Mouse (Mus musculus) kidney, postnatal 0 days (tissue): Measurements from ENCODE around the gene Rabl6. TPM values are rescaled to one million over a fixed set of nuclear protein-coding genes. Genes with fewer than 3 reads are reported as not detected.

ENCODE experiments used
- ATAC-seq: fragments of 200-750 bp; cut with Nextera tagmentation; replicated peaks from 2 replicates; pipeline ENCODE4 v1.8.0; 2017; ENCODE audit warnings: low read depth, moderate number of reproducible peaks, moderate TSS enrichment, moderate library complexity; ENCODE audit not compliant: low FRiP score
- DNase-seq: peaks from one replicate; pipeline ENCODE4 v3.0.0-alpha.2; 2016; ENCODE audit warnings: low spot score
- H3K27ac ChIP-seq: fragments of 300-500 bp; sonication (generic); 2 replicates; pipeline ENCODE4 v1.5.1; 2014; ENCODE audit warnings: mild to moderate bottlenecking
- H3K27me3 ChIP-seq: fragments of 300-500 bp; sonication (generic); 2 replicates; pipeline ENCODE4 v1.6.1; 2014; ENCODE audit warnings: low read length, mixed read lengths; ENCODE audit not compliant: insufficient read depth
- H3K36me3 ChIP-seq: fragments of 300-500 bp; sonication (generic); 2 replicates; pipeline ENCODE4 v1.6.1; 2014; ENCODE audit warnings: low read length, mixed read lengths; ENCODE audit not compliant: insufficient read depth
- H3K4me1 ChIP-seq: fragments of 300-500 bp; sonication (generic); replicated peaks from 2 replicates; pipeline ENCODE4 v1.6.1; 2014; ENCODE audit warnings: antibody characterized with exemption, low read length, mixed read lengths; ENCODE audit not compliant: insufficient read depth
- H3K4me2 ChIP-seq: fragments of 300-500 bp; sonication (generic); 2 replicates; pipeline ENCODE4 v1.6.1; 2014; ENCODE audit warnings: mild to moderate bottlenecking, low read length, moderate library complexity, mixed read lengths
- H3K4me3 ChIP-seq: fragments of 300-500 bp; sonication (generic); replicated peaks from 2 replicates; pipeline ENCODE4 v1.5.1; 2014; ENCODE audit warnings: low read depth, low read length
- H3K9ac ChIP-seq: fragments of 300-500 bp; sonication (generic); 2 replicates; pipeline ENCODE4 v1.6.1; 2014; ENCODE audit warnings: low read depth, low read length
- H3K9me3 ChIP-seq: fragments of 300-500 bp; sonication (generic); replicated peaks from 2 replicates; pipeline ENCODE4 v1.6.1; 2016; ENCODE audit warnings: low read length, inconsistent platforms, mixed read lengths
- CTCF ChIP-seq: IDR thresholded peaks from 2 replicates; pipeline ENCODE4 v1.5.1; 2016; ENCODE audit warnings: antibody characterized with exemption, low read depth, mild to moderate bottlenecking, moderate library complexity
- WGBS: fragments of 180-500 bp; shearing (Covaris S2); extraction: QIAGEN DNeasy Blood & Tissue Kit; methylation state at CpG from one replicate; pipeline ENCODE4 v1.1.7; 2014; 5-methylcytosine and 5-hydroxymethylcytosine counted together
- polyA plus RNA-seq: library from polyadenylated mRNA; unstranded; fragments of >200 nt; fragmentation: Nextera tagmentation; extraction: Ambion mirVana; gene quantifications from 2 replicates; pipeline ENCODE4 v1.2.1, GENCODE M21; 2015

Rabl6 gene
- polyA plus RNA-seq, 1 experiment from 2014 or later: 45.6 TPM

DNA sequence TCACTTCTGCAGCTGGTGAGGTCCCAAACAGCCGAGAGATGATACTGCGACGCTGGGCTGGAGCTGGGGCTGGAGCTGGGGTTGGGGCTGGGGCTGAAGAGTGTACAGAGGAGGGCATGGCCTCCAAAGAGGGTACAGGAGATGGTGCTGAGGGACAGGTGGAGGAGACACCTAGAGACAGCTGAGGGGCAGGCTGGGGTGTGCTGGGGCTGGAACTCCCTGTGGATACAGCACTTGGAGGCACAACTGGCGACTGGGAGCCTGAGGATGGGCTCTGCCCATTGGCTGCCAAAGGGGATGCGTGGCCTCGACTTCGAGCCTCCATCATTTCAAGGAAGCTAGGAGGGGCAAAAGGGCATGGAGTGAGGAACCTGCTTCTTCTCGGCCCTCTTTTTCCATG, 21.0 kb downstream of the Rabl6 start:
- Histone ChIP-seq H3K4me2 (no peak overlapping the region), H3K9ac (no peak overlapping the region), H3K9me3 (no peaks in the 10 kb centered on the region), H3K36me3 (peaks cover 48% of the 10 kb centered on the region), H3K4me1 (no peaks in the 10 kb centered on the region), H3K4me3 (no peak overlapping the region), H3K27me3 (no peaks in the 10 kb centered on the region), H3K27ac (no peak overlapping the region)
- WGBS: 87% methylated on average over 8 of the region's 8 CpGs
- DNase-seq (no peak), ATAC-seq (no peak)
- TF ChIP-seq CTCF: no peak

DNA sequence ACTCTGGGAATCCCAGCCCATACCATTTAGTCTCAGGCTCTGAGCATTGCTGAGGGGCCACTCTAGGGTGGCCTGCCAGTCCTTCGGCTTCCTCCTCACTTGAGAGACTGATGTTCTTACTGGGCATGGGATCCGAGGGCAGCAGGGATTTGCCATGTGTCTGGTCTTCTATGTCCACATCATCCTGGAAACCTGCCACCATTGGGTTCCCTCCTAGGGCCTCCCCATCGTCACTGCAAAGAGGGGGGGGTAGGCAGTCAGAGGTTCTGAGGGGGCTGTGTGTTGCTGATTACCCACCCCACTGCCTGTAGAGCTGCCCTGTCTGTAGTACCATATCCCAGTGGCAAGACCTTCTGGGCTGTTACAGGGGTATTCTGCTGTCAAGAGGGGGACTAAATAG, 22.7 kb downstream of the Rabl6 start:
- no peak for TF ChIP-seq CTCF
- H3K4me2 ChIP-seq: no peak overlapping the region
- H3K27me3 ChIP-seq: peaks cover 6% of the 10 kb centered on the region; the same call in 1 of the 2 replicates
- peaks cover 42% of the 10 kb centered on the region for H3K36me3 ChIP-seq
- no peaks in the 10 kb centered on the region for H3K9me3 ChIP-seq
- ATAC-seq (no peak), DNase-seq (no peak)
- H3K27ac ChIP-seq: no peak overlapping the region
- no peak overlapping the region for H3K4me3 ChIP-seq
- WGBS: 76% methylated on average over 3 of the region's 3 CpGs
- peaks cover 11% of the 10 kb centered on the region for H3K4me1 ChIP-seq
- H3K9ac ChIP-seq: no peak overlapping the region

DNA sequence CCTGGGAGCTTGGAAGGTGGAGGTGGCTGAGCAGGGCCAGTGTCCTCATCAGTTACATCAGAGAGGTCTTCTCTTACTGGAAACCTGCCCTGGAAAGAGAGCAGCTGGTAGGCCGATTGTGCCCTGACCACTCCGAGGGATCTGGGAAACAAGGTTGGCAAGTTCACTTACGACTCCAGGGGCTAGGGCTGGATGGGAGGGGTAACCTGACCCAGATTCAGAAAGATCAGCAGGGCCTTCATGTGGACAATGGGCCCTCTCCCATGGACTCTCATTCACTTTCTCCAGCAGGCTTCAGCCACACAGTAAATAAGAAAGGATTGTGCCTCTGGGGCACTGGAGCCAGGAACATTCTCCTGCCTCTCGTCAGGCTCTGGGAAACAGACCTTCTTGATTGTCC, 23.5 kb downstream of the Rabl6 start:
- no peak overlapping the region for H3K4me3 ChIP-seq
- ATAC-seq (no peak), DNase-seq (no peak)
- TF ChIP-seq CTCF: no peak
- H3K27ac ChIP-seq: no peak overlapping the region
- WGBS: 73% methylated on average over 4 of the region's 4 CpGs
- H3K9me3 ChIP-seq: no peaks in the 10 kb centered on the region
- H3K4me2 ChIP-seq: no peak overlapping the region
- H3K36me3 ChIP-seq: peaks cover 37% of the 10 kb centered on the region
- H3K4me1 ChIP-seq: peaks cover 11% of the 10 kb centered on the region
- H3K9ac ChIP-seq: no peak overlapping the region
- H3K27me3 ChIP-seq: peaks cover 14% of the 10 kb centered on the region; the same call in 1 of the 2 replicates

- Histone ChIP-seq H3K9ac (no peak overlapping the region), H3K4me2 (no peak overlapping the region), H3K9me3 (no peaks in the 10 kb centered on the region), H3K4me1 (peaks cover 18% of the 10 kb centered on the region), H3K27ac (no peak overlapping the region), H3K27me3 (peaks cover 21% of the 10 kb centered on the region; the same call in 1 of the 2 replicates), H3K36me3 (peaks cover 37% of the 10 kb centered on the region), H3K4me3 (no peak overlapping the region)
- DNase-seq: no peak
- TF ChIP-seq CTCF: no peak
- 83% methylated on average over 3 of the region's 3 CpGs for WGBS
- ATAC-seq: no peak
Measured at GRCm38 (mm10) chr2:25584152-25584551, 24.2 kb downstream of the Rabl6 start.

- H3K27ac ChIP-seq: no peak overlapping the region
Measured at GRCm38 (mm10) chr2:25583571-25583970, 24.8 kb downstream of the Rabl6 start.

GRCm38 (mm10) chr2:25583120-25583481, 25.2 kb downstream of the Rabl6 start:
- Histone ChIP-seq H3K4me3 (no peak overlapping the region), H3K4me1 (peaks cover 28% of the 10 kb centered on the region), H3K4me2 (no peak overlapping the region), H3K9ac (no peak overlapping the region), H3K9me3 (no peaks in the 10 kb centered on the region), H3K27me3 (peaks cover 31% of the 10 kb centered on the region), H3K36me3 (peaks cover 30% of the 10 kb centered on the region), H3K27ac (no peak overlapping the region)
- TF ChIP-seq CTCF: no peak
- WGBS: 86% methylated on average over 6 of the region's 6 CpGs
- DNase-seq (no peak), ATAC-seq (no peak)

More at GRCm38 (mm10) chr2:25583571-25583970, 24.8 kb downstream of the Rabl6 start:
- no peaks in the 10 kb centered on the region for H3K9me3 ChIP-seq
- ATAC-seq (no peak), DNase-seq (no peak)
- H3K27me3 ChIP-seq: peaks cover 27% of the 10 kb centered on the region
- 61% methylated on average over 4 of the region's 4 CpGs for WGBS
- no peak overlapping the region for H3K4me3 ChIP-seq
- no peak for TF ChIP-seq CTCF
- H3K4me2 ChIP-seq: no peak overlapping the region
- peaks cover 34% of the 10 kb centered on the region for H3K36me3 ChIP-seq
- H3K9ac ChIP-seq: no peak overlapping the region
- H3K4me1 ChIP-seq: peaks cover 23% of the 10 kb centered on the region

GRCm38 (mm10) chr2:25582466-25583119, 25.7 kb downstream of the Rabl6 start:
- Histone ChIP-seq H3K4me1 (peaks cover 33% of the 10 kb centered on the region), H3K4me3 (no peak overlapping the region)
- 45% methylated on average over 12 of the region's 12 CpGs for WGBS

More at GRCm38 (mm10) chr2:25582466-25583119, 25.7 kb downstream of the Rabl6 start:
- Histone ChIP-seq H3K27ac (no peak overlapping the region), H3K4me2 (no peak overlapping the region), H3K9ac (no peak overlapping the region), H3K27me3 (peaks cover 36% of the 10 kb centered on the region), H3K9me3 (no peaks in the 10 kb centered on the region), H3K36me3 (peaks cover 27% of the 10 kb centered on the region)
- TF ChIP-seq CTCF: no peak
- DNase-seq: peak; percentile 57
- ATAC-seq: no peak
